Mouse (Mus musculus): Measurements from ENCODE around the gene Trmt44. TPM values are rescaled to one million over a fixed set of nuclear protein-coding genes. Genes with fewer than 3 reads are reported as not detected.

Gene Trmt44
- total and polyA plus RNA-seq, 2 experiments = 2.1 to 2.6 TPM

DNA sequence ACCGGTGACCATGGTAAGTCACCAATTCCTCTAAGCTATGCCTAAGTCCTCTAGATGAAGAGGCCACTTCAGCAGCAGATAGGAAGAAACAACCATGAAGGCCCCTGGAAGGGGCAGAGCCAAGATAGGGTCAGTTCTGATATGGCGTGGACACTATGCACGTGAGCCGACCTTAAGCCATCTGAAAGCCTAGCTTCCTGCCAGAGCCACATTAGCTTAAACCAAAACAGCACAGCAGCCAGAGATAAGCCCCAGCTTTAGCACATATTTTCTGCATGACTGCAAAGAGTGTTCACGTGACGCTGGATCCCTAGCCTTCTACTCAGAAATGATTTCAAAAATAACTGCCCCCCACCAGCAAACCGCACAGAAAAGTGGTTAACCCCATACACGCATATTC lies 15.4 kb downstream of the Trmt44 start:
- peak; percentile 15 for DNase-seq (ENCODE audit: extremely low read depth, low read depth, low spot score)
- Histone ChIP-seq H3K79me2 (ENCODE audit: control insufficient read depth, insufficient read depth, low read length) (no peaks in the 10 kb centered on the region), H3K4me3 (ENCODE audit: insufficient read depth, low read depth, low read length) (no peak overlapping the region), H3K9ac (ENCODE audit: low read depth, low read length) (no peak overlapping the region), H3K4me1 (ENCODE audit: control insufficient read depth, insufficient read depth, low read length) (no peaks in the 10 kb centered on the region), H3K27me3 (ENCODE audit: control insufficient read depth, insufficient read depth, low read length) (no peaks in the 10 kb centered on the region), H3K36me3 (ENCODE audit: control insufficient read depth, insufficient read depth, low read length) (peaks cover 3% of the 10 kb centered on the region; the same call in 1 of the 2 replicates), H3K27ac (replicated peaks; ENCODE audit: insufficient read depth, low read depth, low read length) (peak overlapping the region; percentile 13; the same call in 1 of the 2 replicates)
- WGBS = 72% methylated on average over 8 of the region's 8 CpGs
- TF ChIP-seq POLR2A (IDR thresholded peaks at IDR 0.05; ENCODE audit: extremely low read depth, insufficient read depth, low read length) = no peak
- TF ChIP-seq CTCF (IDR thresholded peaks at IDR 0.05; ENCODE audit: low read depth, low read length) = no peak

DNA sequence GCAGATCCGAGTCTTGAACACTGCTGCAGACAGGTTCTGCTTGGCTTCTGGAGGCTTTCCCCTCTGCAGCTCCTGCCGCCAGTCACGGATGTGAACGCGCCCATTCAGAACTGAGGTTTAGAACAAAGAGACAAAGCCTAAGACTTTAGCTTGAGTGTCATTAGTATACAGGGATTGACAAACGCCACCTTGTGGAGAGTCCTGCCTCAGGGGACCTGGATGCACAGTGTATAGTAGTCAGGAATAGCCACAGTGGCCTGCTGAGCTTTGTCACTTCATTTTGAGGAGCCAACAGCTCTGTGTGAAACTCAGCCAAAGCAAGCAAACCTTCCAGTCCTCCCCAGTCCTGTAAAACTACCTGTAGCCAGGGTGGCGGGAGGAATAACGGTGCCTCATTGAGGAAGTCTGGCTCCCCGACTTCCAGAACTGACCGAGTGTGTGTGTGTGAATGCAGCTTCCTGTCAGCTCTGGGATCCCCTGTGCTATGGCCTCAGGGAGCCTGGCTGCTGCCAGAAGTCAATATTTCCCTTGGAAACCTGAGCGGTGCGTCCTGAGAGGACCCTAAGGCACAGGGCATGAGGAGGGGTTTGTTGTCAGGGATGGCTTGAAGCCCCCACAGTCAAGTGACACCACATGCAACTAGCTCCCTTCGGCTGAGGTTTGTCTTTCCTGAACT lies 16.8 kb downstream of the Trmt44 start:
- DNase-seq (ENCODE audit: extremely low read depth, low read depth, low spot score) = no peak
- Histone ChIP-seq H3K9ac (ENCODE audit: low read depth, low read length) (no peak overlapping the region), H3K27me3 (ENCODE audit: control insufficient read depth, insufficient read depth, low read length) (no peaks in the 10 kb centered on the region), H3K4me3 (ENCODE audit: insufficient read depth, low read depth, low read length) (no peak overlapping the region), H3K27ac (replicated peaks; ENCODE audit: insufficient read depth, low read depth, low read length) (no peak overlapping the region), H3K4me1 (ENCODE audit: control insufficient read depth, insufficient read depth, low read length) (no peaks in the 10 kb centered on the region), H3K79me2 (ENCODE audit: control insufficient read depth, insufficient read depth, low read length) (no peaks in the 10 kb centered on the region), H3K36me3 (ENCODE audit: control insufficient read depth, insufficient read depth, low read length) (peaks cover 3% of the 10 kb centered on the region; the same call in 1 of the 2 replicates)
- TF ChIP-seq POLR2A (IDR thresholded peaks at IDR 0.05; ENCODE audit: extremely low read depth, insufficient read depth, low read length) (no peak), CTCF (IDR thresholded peaks at IDR 0.05; ENCODE audit: low read depth, low read length) (no peak)
- WGBS = 80% methylated on average over 13 of the region's 13 CpGs

DNA sequence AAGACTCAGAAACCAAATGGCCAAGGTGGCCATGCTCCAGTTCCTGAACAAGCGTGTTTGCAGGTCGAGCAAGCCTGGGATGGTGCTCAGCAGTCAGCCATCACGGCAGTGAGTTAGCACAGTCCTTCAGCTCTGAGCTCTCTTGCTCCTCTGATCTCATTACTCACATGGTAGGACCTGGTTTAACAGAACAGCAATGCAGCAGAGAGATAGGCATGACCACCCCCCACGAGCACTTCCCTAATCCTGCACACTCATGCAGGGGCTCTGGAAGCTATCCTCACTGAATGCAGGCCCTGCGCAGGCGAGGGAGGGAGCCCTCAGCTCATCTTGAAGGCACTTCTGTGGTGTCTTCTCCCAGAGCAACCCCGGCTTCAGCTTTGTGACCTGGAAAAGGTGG lies 18.5 kb downstream of the Trmt44 start:
- TF ChIP-seq CTCF (IDR thresholded peaks at IDR 0.05; ENCODE audit: low read depth, low read length) (no peak), POLR2A (IDR thresholded peaks at IDR 0.05; ENCODE audit: extremely low read depth, insufficient read depth, low read length) (no peak)
- WGBS = 90% methylated on average over 7 of the region's 7 CpGs
- Histone ChIP-seq H3K27me3 (ENCODE audit: control insufficient read depth, insufficient read depth, low read length) (no peaks in the 10 kb centered on the region), H3K79me2 (ENCODE audit: control insufficient read depth, insufficient read depth, low read length) (no peaks in the 10 kb centered on the region), H3K4me3 (ENCODE audit: insufficient read depth, low read depth, low read length) (no peak overlapping the region), H3K27ac (replicated peaks; ENCODE audit: insufficient read depth, low read depth, low read length) (no peak overlapping the region), H3K36me3 (ENCODE audit: control insufficient read depth, insufficient read depth, low read length) (no peaks in the 10 kb centered on the region), H3K4me1 (ENCODE audit: control insufficient read depth, insufficient read depth, low read length) (no peaks in the 10 kb centered on the region), H3K9ac (ENCODE audit: low read depth, low read length) (no peak overlapping the region)
- DNase-seq (ENCODE audit: extremely low read depth, low read depth, low spot score) = no peak

- H3K4me3 ChIP-seq (ENCODE audit: insufficient read depth, low read depth, low read length) = no peak overlapping the region
- no peak for DNase-seq (ENCODE audit: extremely low read depth, low read depth, low spot score)
- no peaks in the 10 kb centered on the region for H3K79me2 ChIP-seq (ENCODE audit: control insufficient read depth, insufficient read depth, low read length)
- no peaks in the 10 kb centered on the region for H3K27me3 ChIP-seq (ENCODE audit: control insufficient read depth, insufficient read depth, low read length)
- no peaks in the 10 kb centered on the region for H3K36me3 ChIP-seq (ENCODE audit: control insufficient read depth, insufficient read depth, low read length)
- H3K4me1 ChIP-seq (ENCODE audit: control insufficient read depth, insufficient read depth, low read length) = no peaks in the 10 kb centered on the region
- no peak overlapping the region for H3K9ac ChIP-seq (ENCODE audit: low read depth, low read length)
- H3K27ac ChIP-seq (replicated peaks; ENCODE audit: insufficient read depth, low read depth, low read length) = no peak overlapping the region
- WGBS = 75% methylated on average over 4 of the region's 4 CpGs
- TF ChIP-seq CTCF (IDR thresholded peaks at IDR 0.05; ENCODE audit: low read depth, low read length) = no peak
- no peak for TF ChIP-seq POLR2A (IDR thresholded peaks at IDR 0.05; ENCODE audit: extremely low read depth, insufficient read depth, low read length)
Observed at GRCm38 (mm10) chr5:35552838-35553539, 21.9 kb downstream of the Trmt44 start.

GRCm38 (mm10) chr5:35551855-35552837 lies 22.7 kb downstream of the Trmt44 start:
- H3K27ac ChIP-seq (replicated peaks; ENCODE audit: insufficient read depth, low read depth, low read length) = no peak overlapping the region
- no peaks in the 10 kb centered on the region for H3K4me1 ChIP-seq (ENCODE audit: control insufficient read depth, insufficient read depth, low read length)
- WGBS = 51% methylated on average over 7 of the region's 7 CpGs
- no peaks in the 10 kb centered on the region for H3K36me3 ChIP-seq (ENCODE audit: control insufficient read depth, insufficient read depth, low read length)
- no peaks in the 10 kb centered on the region for H3K79me2 ChIP-seq (ENCODE audit: control insufficient read depth, insufficient read depth, low read length)
- TF ChIP-seq CTCF (IDR thresholded peaks at IDR 0.05; ENCODE audit: low read depth, low read length) = no peak
- TF ChIP-seq POLR2A (IDR thresholded peaks at IDR 0.05; ENCODE audit: extremely low read depth, insufficient read depth, low read length) = no peak
- no peak overlapping the region for H3K4me3 ChIP-seq (ENCODE audit: insufficient read depth, low read depth, low read length)
- H3K9ac ChIP-seq (ENCODE audit: low read depth, low read length) = no peak overlapping the region
- DNase-seq (ENCODE audit: extremely low read depth, low read depth, low spot score) = no peak
- H3K27me3 ChIP-seq (ENCODE audit: control insufficient read depth, insufficient read depth, low read length) = no peaks in the 10 kb centered on the region
